Mouse (Mus musculus) heart, postnatal 10 days (tissue): ENCODE results near the gene Lrrc38. TPM values are rescaled to one million over a fixed set of nuclear protein-coding genes. Genes with fewer than 3 reads are reported as not detected.

Source experiments
- total RNA-seq, 2 experiments: library from RNA; stranded (reverse); gene quantifications; 2 replicates each; pipeline ENCODE4 v1.2.3; 2021

Lrrc38 gene
- total RNA-seq, 2 experiments from 2014 or later = 0.14 TPM; not detected in 1

Other genes starting within 250 kb of the Lrrc38 start
- gene Prdm2, start 136.8 kb upstream of the Lrrc38 start, total RNA-seq = 10 to 100 TPM; 20.6 to 23.7 TPM
- 10 to 100 TPM; 10.1 to 12.9 TPM for gene Pdpn, start 50.2 kb upstream of the Lrrc38 start, total RNA-seq
- not detected for gene Pramel1, start 44.7 kb downstream of the Lrrc38 start, total RNA-seq
- 1 to 10 TPM; 9.4 to 9.7 TPM for gene Pramef8, start 62.7 kb downstream of the Lrrc38 start, total RNA-seq
- gene Oog4, start 100.6 kb downstream of the Lrrc38 start, total RNA-seq = not detected
- not detected for gene Gm13043, start 161.6 kb downstream of the Lrrc38 start, total RNA-seq
- gene Gm13040, start 186.2 kb downstream of the Lrrc38 start, total RNA-seq = not detected
- gene BC080695, start 201.9 kb downstream of the Lrrc38 start, total RNA-seq = not detected
- gene Gm13057, start 202.0 kb downstream of the Lrrc38 start, total RNA-seq = not detected